23 mouse cellular contexts compared by ENCODE assay signal in genomic region chr10:51869409-51869808, GRCm38 (mm10).
"Had no signal": no experiment of that assay in that cellular context is flagged by ENCODE, and none has a peak within 500 bp of the region (broad histone marks: within the 10 kb centered on the region; RNA-seq: fewer than 3 reads in every experiment).

No protein-coding gene starts in this region.

- H3K27me3 ChIP-seq: heart, embryonic 12.5 days; intestine, embryonic 15.5 days; liver, embryonic 13.5 days; liver, embryonic 15.5 days had no signal

- ATAC-seq: inflammation-experienced regulatory T-cells, adult 6 months; intestine, embryonic 15.5 days; intestine, postnatal 0 days had no signal

- H3K9ac ChIP-seq: heart, embryonic 12.5 days; hindbrain, embryonic 14.5 days; intestine, embryonic 15.5 days; liver, embryonic 13.5 days; liver, embryonic 15.5 days had no signal

- H3K36me3 ChIP-seq: heart, embryonic 10.5 days; heart, embryonic 12.5 days; intestine, embryonic 15.5 days; liver, embryonic 13.5 days; liver, embryonic 15.5 days had no signal

- H3K4me1 ChIP-seq: heart, embryonic 10.5 days; heart, embryonic 12.5 days; intestine, embryonic 15.5 days; liver, embryonic 13.5 days; liver, embryonic 15.5 days had no signal

- H3K27ac ChIP-seq: gastrocnemius, adult 2 months; heart, embryonic 10.5 days; hindbrain, embryonic 14.5 days; intestine, embryonic 15.5 days; layer of hippocampus, adult 2 months; liver, embryonic 13.5 days; liver, embryonic 15.5 days had no signal

- H3K9me3 ChIP-seq: heart, embryonic 10.5 days; heart, embryonic 12.5 days; intestine, embryonic 15.5 days; liver, embryonic 13.5 days; liver, embryonic 15.5 days had no signal

- H3K4me2 ChIP-seq: heart, embryonic 12.5 days; hindbrain, embryonic 14.5 days; intestine, embryonic 15.5 days; liver, embryonic 11.5 days; liver, embryonic 13.5 days; liver, embryonic 15.5 days had no signal

- H3K4me3 ChIP-seq: gastrocnemius, adult 2 months; heart, embryonic 10.5 days; heart, embryonic 12.5 days; intestine, embryonic 15.5 days; layer of hippocampus, adult 2 months; liver, embryonic 13.5 days; liver, embryonic 15.5 days had no signal

- DNase-seq: gastrocnemius, adult 2 months; gastrocnemius, postnatal 10 days; gastrocnemius, postnatal 25 days; heart, adult 18-20 months; heart, postnatal 10 days; heart, postnatal 4 days; kidney, adult 18-20 months; kidney, adult 8-10 months; kidney, postnatal 10 days; kidney, postnatal 25 days; kidney, postnatal 4 days; layer of hippocampus, postnatal 36 days; liver; liver, embryonic 13.5 days had no signal
